Mouse (Mus musculus): ENCODE measurements at regions not wholly inside any gene's neighbourhood (a gene's known extent, or its start where the extent isn't known, plus 50 kb on each side); places are given as distances from the start of the nearest gene placed in this dataset.
A peak's percentile ranks its signal among the peaks of the same experiment; 100 is the strongest.

GRCm38 (mm10) chr15:68626976-68627375 lies 2126.3 kb upstream of the Lrrc6 start:
- DNase-seq, result no peak

- no peak for DNase-seq
Observed at GRCm38 (mm10) chr15:68624831-68625230, 2124.1 kb upstream of the Lrrc6 start.

- no peak for DNase-seq
Observed at GRCm38 (mm10) chr15:68620417-68621214, 2119.9 kb upstream of the Lrrc6 start.

GRCm38 (mm10) chr15:68606110-68606791 lies 2105.5 kb upstream of the Lrrc6 start:
- DNase-seq, result no peak

GRCm38 (mm10) chr15:68605478-68605877 lies 2104.8 kb upstream of the Lrrc6 start:
- no peak for DNase-seq

- no peak for DNase-seq
Observed at GRCm38 (mm10) chr15:68582177-68582576, 2081.5 kb upstream of the Lrrc6 start.

GRCm38 (mm10) chr15:68579486-68579885 lies 2078.8 kb upstream of the Lrrc6 start:
- DNase-seq, result no peak

- no peak for DNase-seq
Observed at GRCm38 (mm10) chr15:68560654-68561053, 2059.9 kb upstream of the Lrrc6 start.

- no peak for DNase-seq
Observed at GRCm38 (mm10) chr15:68556133-68556532, 2055.4 kb upstream of the Lrrc6 start.

GRCm38 (mm10) chr15:68536055-68536325 lies 2035.3 kb upstream of the Lrrc6 start:
- no peak for DNase-seq

GRCm38 (mm10) chr15:68535297-68536054 lies 2034.8 kb upstream of the Lrrc6 start:
- DNase-seq, result no peak

- no peak for DNase-seq
Observed at GRCm38 (mm10) chr15:68520759-68521158, 2020.0 kb upstream of the Lrrc6 start.

- DNase-seq, result no peak
Observed at GRCm38 (mm10) chr15:68512431-68512830, 2011.7 kb upstream of the Lrrc6 start.

- no peak for DNase-seq
Observed at GRCm38 (mm10) chr15:68508190-68508589, 2007.5 kb upstream of the Lrrc6 start.

GRCm38 (mm10) chr15:68506093-68506492 lies 2005.4 kb upstream of the Lrrc6 start:
- DNase-seq, result no peak

GRCm38 (mm10) chr15:68496438-68496837 lies 1995.7 kb upstream of the Lrrc6 start:
- no peak for DNase-seq

- DNase-seq, result no peak
Observed at GRCm38 (mm10) chr15:68484789-68485188, 1984.1 kb upstream of the Lrrc6 start.

- DNase-seq, result no peak
Observed at GRCm38 (mm10) chr15:68477745-68478144, 1977.0 kb upstream of the Lrrc6 start.

- no peak for DNase-seq
Observed at GRCm38 (mm10) chr15:68471928-68472327, 1971.2 kb upstream of the Lrrc6 start.

- no peak for DNase-seq
Observed at GRCm38 (mm10) chr15:68462851-68463250, 1962.1 kb upstream of the Lrrc6 start.

GRCm38 (mm10) chr15:68457239-68457638 lies 1956.5 kb upstream of the Lrrc6 start:
- DNase-seq, result no peak

GRCm38 (mm10) chr15:68451971-68452370 lies 1951.3 kb upstream of the Lrrc6 start:
- no peak for DNase-seq

- DNase-seq, result peak; percentile 65
Observed at GRCm38 (mm10) chr15:68445341-68445740, 1944.6 kb upstream of the Lrrc6 start.

- DNase-seq, result no peak
Observed at GRCm38 (mm10) chr15:68440636-68441035, 1939.9 kb upstream of the Lrrc6 start.
